Mouse (Mus musculus) gastrocnemius, adult 8-10 months (tissue): Measurements from ENCODE around the gene Dcun1d1. TPM values are rescaled to one million over a fixed set of nuclear protein-coding genes. Genes with fewer than 3 reads are reported as not detected.

Source experiments
- total RNA-seq, 4 experiments: library from RNA; stranded (reverse); gene quantifications; 2 replicates each; pipeline ENCODE4 v1.2.4; 2022

Dcun1d1 gene
- total RNA-seq, 4 experiments from 2014 or later, result 83.7 to 88.8 (median 84.8) TPM

Other genes starting within 250 kb of the Dcun1d1 start
- gene Atp11b, start 183.3 kb downstream of the Dcun1d1 start, total RNA-seq, result 10 to 100 TPM; 14.6 to 16.8 (median 14.8) TPM
- 10 to 100 TPM; 30.8 to 35.0 (median 31.7) TPM for gene Mccc1, start 63.2 kb upstream of the Dcun1d1 start, total RNA-seq
- not detected for gene Ccdc144b, start 116.1 kb upstream of the Dcun1d1 start, total RNA-seq
- gene Acad9, start 128.5 kb upstream of the Dcun1d1 start, total RNA-seq, result 10 to 100 TPM; 21.6 to 29.9 (median 26.5) TPM
- 1 to 10 TPM; 1.8 to 2.7 (median 2.2) TPM for gene D3Ertd254e, start 213.6 kb upstream of the Dcun1d1 start, total RNA-seq